Mouse (Mus musculus) spleen, adult 2 months (tissue): ENCODE data around the gene Eif3l.

ENCODE experiments used
- CTCF ChIP-seq: fragments of 200-500 bp; IDR thresholded peaks from 2 replicates; pipeline ENCODE4 v1.5.1; 2011; ENCODE audit warnings: mild to moderate bottlenecking, inconsistent platforms; ENCODE audit not compliant: insufficient read depth, insufficient read length, insufficient replicate concordance; ENCODE audit errors: extremely low read depth
- POLR2A ChIP-seq: fragments of 200-500 bp; IDR thresholded peaks from 2 replicates; pipeline ENCODE4 v1.6.1; 2011; ENCODE audit warnings: low read depth, low read length, inconsistent platforms

DNA sequence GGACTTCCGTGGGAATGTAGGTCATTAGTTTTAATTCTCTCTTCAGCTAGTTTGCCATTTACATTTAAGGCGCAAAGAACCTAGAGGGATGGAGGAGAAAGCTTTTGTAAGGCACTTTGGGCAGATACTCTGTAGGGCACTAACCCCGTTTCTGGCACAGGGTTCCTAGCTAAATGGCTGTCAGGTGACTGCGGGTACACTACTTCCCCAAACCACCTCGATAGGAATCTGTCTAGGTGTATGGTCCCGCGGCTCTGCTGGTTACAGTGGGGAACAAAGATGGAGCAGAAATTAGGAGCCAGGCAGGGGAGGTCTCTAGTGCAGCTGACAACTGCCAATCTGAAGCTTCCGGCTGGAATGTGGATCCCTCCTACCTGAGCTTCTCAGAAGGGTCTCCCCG lies 35.1 kb downstream of the Eif3l start:
- TF ChIP-seq POLR2A (no peak), CTCF (no peak)
